Mouse (Mus musculus) liver, postnatal 0 days (tissue): Measurements from ENCODE around the gene Syngr2.
A peak's percentile ranks its signal among the peaks of the same experiment; 100 is the strongest.

ENCODE experiments used
- CTCF ChIP-seq: sonication (generic); IDR thresholded peaks from 2 replicates; pipeline ENCODE4 v1.5.1; 2016; ENCODE audit warnings: antibody characterized with exemption, low read depth
- EP300 ChIP-seq: IDR thresholded peaks from 2 replicates; pipeline ENCODE4 v1.6.1; 2016; ENCODE audit warnings: antibody characterized with exemption, low read depth, mild to moderate bottlenecking

DNA sequence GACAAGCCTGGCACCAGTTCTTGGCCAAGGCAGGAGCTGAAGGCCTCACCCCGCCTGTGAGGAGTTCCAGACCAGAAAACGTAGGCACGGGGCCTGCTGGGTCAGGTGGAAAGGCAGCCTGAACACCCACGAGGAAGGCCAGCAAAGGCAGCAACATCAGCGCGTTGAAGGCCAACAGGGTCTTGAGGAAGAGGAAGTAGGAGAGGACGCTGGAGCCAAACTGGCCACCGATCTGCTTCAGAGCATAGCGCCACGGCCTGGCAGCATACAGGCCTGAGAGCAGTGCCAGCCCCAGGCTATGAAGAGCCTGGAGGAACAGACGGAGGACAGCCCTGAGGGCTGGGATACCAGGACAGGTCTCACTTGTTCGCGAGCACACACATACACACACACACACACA is 33.9 kb upstream of the Syngr2 start:
- TF ChIP-seq EP300 (no peak), CTCF (peak; percentile 31; the same call in 1 of the 2 replicates)
